In genomic region chr4:125099458-125099857, GRCm38 (mm10) we compare ENCODE assay signal across 8 mouse cellular contexts. TPM values are rescaled to one million over a fixed set of nuclear protein-coding genes. Genes with fewer than 3 reads are reported as not detected.
DNase-seq lines count a peak whose midpoint lies in the region; ATAC-seq lines count a peak whose summit lies in the region.

No protein-coding gene starts in this region.

- H3K4me1 ChIP-seq in hindbrain, embryonic 15.5 days (replicated peaks) = no peaks in the 10 kb centered on the region

- H3K27me3 ChIP-seq in hindbrain, embryonic 15.5 days = no peaks in the 10 kb centered on the region

- no peak overlapping the region for H3K4me2 ChIP-seq in hindbrain, embryonic 15.5 days

- H3K4me3 ChIP-seq in hindbrain, embryonic 15.5 days = no peak overlapping the region

- H3K36me3 ChIP-seq in hindbrain, embryonic 15.5 days = peaks cover 18% of the 10 kb centered on the region

- ATAC-seq in hindbrain, embryonic 15.5 days (ENCODE audit: low FRiP score, low read depth) = peak; percentile 67; the same call in 1 of the 2 replicates

- no peak overlapping the region for H3K27ac ChIP-seq in hindbrain, embryonic 15.5 days (replicated peaks)

- no peaks in the 10 kb centered on the region for H3K9me3 ChIP-seq in hindbrain, embryonic 15.5 days

- no peak overlapping the region for H3K9ac ChIP-seq in hindbrain, embryonic 15.5 days

- 10% methylated on average over 8 of the region's 8 CpGs for WGBS in hindbrain, embryonic 15.5 days

- peak; percentile 95 for DNase-seq in NIH3T3 (ENCODE audit: low read depth)
- DNase-seq in cerebellum, adult 8-10 months = peak; percentile 81
- peak; percentile 52 to 94 for DNase-seq in frontal cortex, adult 2 months (ENCODE audit: extremely low spot score in 1 of 2, low spot score in 1 of 2)
- peak; percentile 82 to 98 for DNase-seq in layer of hippocampus, postnatal 25 days (ENCODE audit: extremely low spot score in 1 of 2, low spot score in 1 of 2)
- peak; percentile 64 to 86 for DNase-seq in lung, postnatal 4 days
- DNase-seq in right cerebral cortex, adult 2 months (ENCODE audit: low spot score in 2 of 2) = peak; percentile 87 to 92
- DNase-seq in urinary bladder, postnatal 10 days (ENCODE audit: low spot score) = peak; percentile 51

RNA-seq across cellular contexts. Expression of gene Meaf6, which starts 14.5 kb away (rescaled TPM):
- polyA plus RNA-seq in frontal cortex, adult 2 months (2012; rRNA removed) = 105 and 111 TPM in 2 replicates
- polyA plus RNA-seq in hindbrain, embryonic 15.5 days (2015; fragmentation: Nextera tagmentation; extraction: Ambion mirVana) = 139 and 149 TPM in 2 replicates
- total RNA-seq in layer of hippocampus, postnatal 25 days (2021) = 100 to 1,000 TPM; 116 to 120 TPM

RNA-seq across cellular contexts. Expression of gene Zc3h12a, which starts 28.2 kb away (rescaled TPM):
- 1.3 and 1.6 TPM in 2 replicates for polyA plus RNA-seq in frontal cortex, adult 2 months (2012; rRNA removed)
- 0.22 and 0.26 TPM in 2 replicates for polyA plus RNA-seq in hindbrain, embryonic 15.5 days (2015; fragmentation: Nextera tagmentation; extraction: Ambion mirVana)
- under 1 TPM; 0.71 to 0.99 TPM for total RNA-seq in layer of hippocampus, postnatal 25 days (2021)

RNA-seq across cellular contexts. Expression of gene Snip1, which starts 33.0 kb away (rescaled TPM):
- polyA plus RNA-seq in frontal cortex, adult 2 months (2012; rRNA removed) = 11.6 and 12.0 TPM in 2 replicates
- polyA plus RNA-seq in hindbrain, embryonic 15.5 days (2015; fragmentation: Nextera tagmentation; extraction: Ambion mirVana) = 22.7 and 23.8 TPM in 2 replicates
- 10 to 100 TPM; 13.8 to 16.3 TPM for total RNA-seq in layer of hippocampus, postnatal 25 days (2021)

RNA-seq across cellular contexts. Expression of gene Dnali1, which starts 34.0 kb away (rescaled TPM):
- 0.42 and 0.44 TPM in 2 replicates for polyA plus RNA-seq in frontal cortex, adult 2 months (2012; rRNA removed)
- 1.1 and 1.4 TPM in 2 replicates for polyA plus RNA-seq in hindbrain, embryonic 15.5 days (2015; fragmentation: Nextera tagmentation; extraction: Ambion mirVana)
- total RNA-seq in layer of hippocampus, postnatal 25 days (2021) = under 1 TPM; 0.37 to 0.73 TPM
